Mouse (Mus musculus) heart, embryonic 10.5 days (tissue): Measurements from ENCODE around the gene Clybl. TPM values are rescaled to one million over a fixed set of nuclear protein-coding genes. Genes with fewer than 3 reads are reported as not detected.

ENCODE experiments used
- DNase-seq: peaks from one replicate; pipeline ENCODE4 v3.0.0-alpha.2; 2017; ENCODE audit warnings: low spot score
- H3K27ac ChIP-seq: fragments of 300-500 bp; sonication (generic); 2 replicates; pipeline ENCODE4 v1.5.1; 2016; ENCODE audit warnings: mild to moderate bottlenecking
- H3K27me3 ChIP-seq: fragments of 300-500 bp; sonication (generic); 2 replicates; pipeline ENCODE4 v1.6.1; 2016; ENCODE audit warnings: mild to moderate bottlenecking; ENCODE audit not compliant: poor library complexity, insufficient read depth, severe bottlenecking
- H3K36me3 ChIP-seq: fragments of 300-500 bp; sonication (generic); 2 replicates; pipeline ENCODE4 v1.6.1; 2016; ENCODE audit warnings: mild to moderate bottlenecking, moderate library complexity
- H3K4me1 ChIP-seq: fragments of 300-500 bp; sonication (generic); 2 replicates; pipeline ENCODE4 v1.6.1; 2016; ENCODE audit warnings: mild to moderate bottlenecking
- H3K4me3 ChIP-seq: fragments of 300-500 bp; sonication (generic); 2 replicates; pipeline ENCODE4 v1.5.1; 2016; ENCODE audit warnings: mild to moderate bottlenecking, moderate library complexity
- H3K9me3 ChIP-seq: fragments of 300-500 bp; sonication (generic); 2 replicates; pipeline ENCODE4 v1.6.1; 2016; ENCODE audit warnings: mild to moderate bottlenecking, moderate library complexity
- WGBS: fragments of 180-500 bp; shearing (Covaris S2); methylation state at CpG from one replicate; pipeline ENCODE4 v1.1.7; 2016; 5-methylcytosine and 5-hydroxymethylcytosine counted together
- polyA plus RNA-seq: library from polyadenylated mRNA; unstranded; fragments of >200 nt; fragmentation: Nextera tagmentation; extraction: Ambion mirVana; gene quantifications from 2 replicates; pipeline ENCODE4 v1.2.1, GENCODE M21; 2016

Gene Clybl
- polyA plus RNA-seq, 1 experiment from 2014 or later, result 43.5 TPM

DNA sequence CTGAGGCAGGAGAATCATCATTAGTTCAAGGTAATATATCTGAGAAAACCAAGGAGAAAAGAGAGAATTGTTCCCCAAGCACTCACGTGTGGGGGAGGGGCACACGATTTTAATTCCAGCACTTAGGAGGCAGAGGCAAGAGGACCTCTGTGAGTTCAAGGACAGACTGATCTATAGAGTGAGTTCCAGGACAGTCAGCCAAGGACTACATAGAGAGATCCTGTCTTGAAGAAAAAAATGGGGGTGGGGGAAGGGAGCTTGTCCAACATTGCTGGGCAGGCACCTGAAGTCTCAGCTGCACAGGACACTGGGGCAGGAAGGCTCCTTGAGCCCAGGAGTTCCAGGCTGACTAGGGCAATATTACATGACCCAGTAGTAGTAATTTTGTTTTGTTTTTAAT lies 233.3 kb downstream of the Clybl start:
- Histone ChIP-seq H3K36me3 (no peaks in the 10 kb centered on the region), H3K4me1 (no peaks in the 10 kb centered on the region), H3K4me3 (no peak overlapping the region), H3K27ac (no peak overlapping the region), H3K9me3 (no peaks in the 10 kb centered on the region), H3K27me3 (peaks cover 27% of the 10 kb centered on the region; the same call in 1 of the 2 replicates)
- DNase-seq, result no peak
- 89% methylated on average over 2 of the region's 2 CpGs for WGBS

DNA sequence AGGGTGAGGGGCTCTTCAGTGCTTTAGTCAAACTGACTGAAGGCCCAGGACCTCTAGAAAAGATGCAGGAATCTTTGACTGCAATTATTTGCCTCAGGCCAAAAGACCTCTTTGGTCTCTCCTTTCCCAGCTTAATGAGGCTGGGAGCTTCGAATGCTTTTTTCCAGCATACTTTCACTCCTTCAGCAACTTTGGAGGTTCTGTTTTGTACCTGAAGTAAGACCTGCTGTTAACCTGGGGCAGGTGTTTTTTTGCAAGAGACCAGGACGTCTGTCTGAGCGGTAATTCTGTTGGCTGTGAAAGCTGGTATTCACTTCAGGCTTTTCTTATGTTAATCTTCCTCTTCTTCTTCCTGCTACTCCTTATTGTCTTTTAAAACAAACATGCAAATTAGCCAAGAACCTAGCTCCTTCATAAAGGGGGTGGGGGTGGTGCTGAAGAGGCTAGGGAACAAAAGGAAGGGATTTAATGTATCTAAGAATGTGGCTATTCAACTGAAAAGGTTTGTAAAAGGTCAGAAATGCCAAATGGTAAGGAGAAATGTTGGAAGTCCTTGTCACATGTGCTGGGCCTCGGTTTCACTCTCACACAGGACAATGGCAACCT lies 234.8 kb downstream of the Clybl start:
- Histone ChIP-seq H3K36me3 (no peaks in the 10 kb centered on the region), H3K27me3 (peaks cover 18% of the 10 kb centered on the region; the same call in 1 of the 2 replicates), H3K4me1 (no peaks in the 10 kb centered on the region), H3K27ac (no peak overlapping the region), H3K4me3 (no peak overlapping the region), H3K9me3 (no peaks in the 10 kb centered on the region)
- 37% methylated on average over 4 of the region's 4 CpGs for WGBS
- DNase-seq, result no peak

GRCm38 (mm10) chr14:122424441-122424840 lies 242.9 kb downstream of the Clybl start:
- WGBS, result 88% methylated on average over 3 of the region's 3 CpGs
- H3K36me3 ChIP-seq, result no peaks in the 10 kb centered on the region
- H3K27ac ChIP-seq, result no peak overlapping the region
- H3K4me3 ChIP-seq, result no peak overlapping the region
- no peak for DNase-seq
- H3K27me3 ChIP-seq, result peaks cover 4% of the 10 kb centered on the region; the same call in 1 of the 2 replicates
- H3K4me1 ChIP-seq, result no peaks in the 10 kb centered on the region
- H3K9me3 ChIP-seq, result no peaks in the 10 kb centered on the region

- Histone ChIP-seq H3K4me1 (no peaks in the 10 kb centered on the region), H3K27me3 (peaks cover 4% of the 10 kb centered on the region; the same call in 1 of the 2 replicates), H3K9me3 (no peaks in the 10 kb centered on the region), H3K36me3 (no peaks in the 10 kb centered on the region), H3K4me3 (no peak overlapping the region), H3K27ac (no peak overlapping the region)
- 57% methylated on average over 10 of the region's 10 CpGs for WGBS
- DNase-seq, result no peak
These were observed 245.2 kb downstream of the Clybl start for GRCm38 (mm10) chr14:122426529-122427203.

- no peaks in the 10 kb centered on the region for H3K4me1 ChIP-seq
- H3K27me3 ChIP-seq, result no peaks in the 10 kb centered on the region; the same call in 1 of the 2 replicates
- H3K9me3 ChIP-seq, result no peaks in the 10 kb centered on the region
- DNase-seq, result no peak
- H3K36me3 ChIP-seq, result no peaks in the 10 kb centered on the region
- 72% methylated on average over 8 of the region's 8 CpGs for WGBS
- no peak overlapping the region for H3K27ac ChIP-seq
- H3K4me3 ChIP-seq, result no peak overlapping the region
These were observed 245.7 kb downstream of the Clybl start for GRCm38 (mm10) chr14:122427204-122427560.

DNA sequence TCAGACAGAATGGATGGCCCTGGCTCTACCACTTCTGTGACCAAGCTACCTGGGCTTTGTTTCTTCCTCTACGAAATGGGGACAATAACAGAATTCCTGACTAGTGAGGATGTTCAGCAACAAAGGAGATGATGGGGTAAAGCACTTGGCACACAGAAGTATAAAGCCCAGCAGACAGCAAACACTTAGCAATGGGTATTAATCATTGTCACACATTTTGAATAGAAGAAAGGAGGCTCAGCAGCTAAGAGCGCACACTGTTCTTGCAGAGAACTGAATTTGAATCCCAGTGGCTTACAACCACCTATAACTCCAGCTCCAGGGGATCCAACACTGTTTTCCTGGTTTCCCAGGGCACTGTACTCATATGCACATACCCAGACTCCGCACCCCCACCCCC lies 246.2 kb downstream of the Clybl start:
- Histone ChIP-seq H3K4me3 (no peak overlapping the region), H3K9me3 (no peaks in the 10 kb centered on the region), H3K36me3 (no peaks in the 10 kb centered on the region), H3K27ac (no peak overlapping the region), H3K4me1 (no peaks in the 10 kb centered on the region), H3K27me3 (no peaks in the 10 kb centered on the region; the same call in 1 of the 2 replicates)
- no peak for DNase-seq
- WGBS, result 82% methylated on average over 3 of the region's 3 CpGs

GRCm38 (mm10) chr14:122432558-122432957 lies 251.1 kb downstream of the Clybl start:
- Histone ChIP-seq H3K4me1 (0 out of 2 replicates have a peak, but pooled peaks cover 2% of the 10 kb centered on the region), H3K9me3 (no peaks in the 10 kb centered on the region), H3K36me3 (no peaks in the 10 kb centered on the region), H3K27me3 (no peaks in the 10 kb centered on the region), H3K27ac (no peak overlapping the region), H3K4me3 (no peak overlapping the region)
- DNase-seq, result no peak
- WGBS, result 74% methylated on average over 3 of the region's 3 CpGs

- Histone ChIP-seq H3K36me3 (no peaks in the 10 kb centered on the region), H3K27ac (no peak overlapping the region), H3K9me3 (no peaks in the 10 kb centered on the region), H3K4me1 (0 out of 2 replicates have a peak, but pooled peaks cover 2% of the 10 kb centered on the region), H3K27me3 (no peaks in the 10 kb centered on the region), H3K4me3 (no peak overlapping the region)
- WGBS, result 87% methylated on average over 10 of the region's 10 CpGs
- no peak for DNase-seq
These were observed 252.5 kb downstream of the Clybl start for GRCm38 (mm10) chr14:122434039-122434438.

GRCm38 (mm10) chr14:122436850-122437249 lies 255.3 kb downstream of the Clybl start:
- Histone ChIP-seq H3K36me3 (no peaks in the 10 kb centered on the region), H3K27me3 (0 out of 2 replicates have a peak, but pooled peaks cover under 1% of the 10 kb centered on the region), H3K27ac (no peak overlapping the region), H3K4me1 (0 out of 2 replicates have a peak, but pooled peaks cover 2% of the 10 kb centered on the region), H3K4me3 (no peak overlapping the region), H3K9me3 (no peaks in the 10 kb centered on the region)
- DNase-seq, result no peak
- 54% methylated on average over 10 of the region's 10 CpGs for WGBS

DNA sequence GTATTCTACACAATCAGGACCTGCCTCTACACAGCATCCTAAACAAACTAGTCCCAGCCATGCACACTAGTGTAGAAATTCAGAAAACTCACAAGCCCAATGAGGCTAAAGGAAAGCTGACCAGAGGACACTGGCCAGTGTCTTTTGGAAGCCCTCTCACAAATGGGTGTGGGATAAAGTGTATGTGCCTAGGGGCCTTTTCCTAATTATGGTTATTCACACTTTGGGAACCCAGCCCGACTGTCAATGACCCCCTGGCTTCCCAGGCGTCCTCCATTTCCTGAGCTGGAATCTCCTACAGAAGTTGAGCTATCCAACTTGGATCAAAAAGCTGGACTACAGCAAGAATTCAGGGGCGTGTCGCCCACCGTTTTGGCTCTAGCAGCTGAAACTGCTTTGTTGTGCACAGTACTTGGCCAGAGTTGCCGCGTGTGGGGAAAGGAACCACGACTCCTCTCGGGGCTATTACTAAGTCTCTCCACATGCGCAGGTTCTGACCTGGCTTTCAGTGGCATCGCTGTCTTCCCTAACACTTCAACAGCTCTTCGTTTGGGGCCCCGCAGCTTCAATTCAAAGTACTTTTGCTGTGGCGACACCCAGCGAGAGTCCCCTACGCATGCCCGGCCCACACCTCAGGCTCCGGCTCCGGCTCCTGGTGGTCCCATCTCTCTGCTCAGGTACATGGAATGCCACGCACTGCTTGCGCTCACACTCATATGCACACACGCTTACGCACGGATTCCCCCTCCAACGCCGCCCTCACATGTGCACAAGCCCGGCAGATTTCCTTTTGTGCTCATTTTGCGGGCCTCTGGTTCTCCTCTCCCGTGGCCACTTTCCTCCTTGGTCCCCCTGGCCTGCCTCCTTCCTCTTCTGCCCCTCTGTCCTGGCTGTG lies 268.3 kb downstream of the Clybl start:
- no peak for DNase-seq
- H3K4me3 ChIP-seq, result peak overlapping the region; percentile 65
- no peak overlapping the region for H3K27ac ChIP-seq
- 3% methylated on average over 29 of the region's 29 CpGs for WGBS
- H3K27me3 ChIP-seq, result peaks cover 88% of the 10 kb centered on the region
- no peaks in the 10 kb centered on the region for H3K36me3 ChIP-seq
- peaks cover 26% of the 10 kb centered on the region for H3K4me1 ChIP-seq
- H3K9me3 ChIP-seq, result no peaks in the 10 kb centered on the region

DNA sequence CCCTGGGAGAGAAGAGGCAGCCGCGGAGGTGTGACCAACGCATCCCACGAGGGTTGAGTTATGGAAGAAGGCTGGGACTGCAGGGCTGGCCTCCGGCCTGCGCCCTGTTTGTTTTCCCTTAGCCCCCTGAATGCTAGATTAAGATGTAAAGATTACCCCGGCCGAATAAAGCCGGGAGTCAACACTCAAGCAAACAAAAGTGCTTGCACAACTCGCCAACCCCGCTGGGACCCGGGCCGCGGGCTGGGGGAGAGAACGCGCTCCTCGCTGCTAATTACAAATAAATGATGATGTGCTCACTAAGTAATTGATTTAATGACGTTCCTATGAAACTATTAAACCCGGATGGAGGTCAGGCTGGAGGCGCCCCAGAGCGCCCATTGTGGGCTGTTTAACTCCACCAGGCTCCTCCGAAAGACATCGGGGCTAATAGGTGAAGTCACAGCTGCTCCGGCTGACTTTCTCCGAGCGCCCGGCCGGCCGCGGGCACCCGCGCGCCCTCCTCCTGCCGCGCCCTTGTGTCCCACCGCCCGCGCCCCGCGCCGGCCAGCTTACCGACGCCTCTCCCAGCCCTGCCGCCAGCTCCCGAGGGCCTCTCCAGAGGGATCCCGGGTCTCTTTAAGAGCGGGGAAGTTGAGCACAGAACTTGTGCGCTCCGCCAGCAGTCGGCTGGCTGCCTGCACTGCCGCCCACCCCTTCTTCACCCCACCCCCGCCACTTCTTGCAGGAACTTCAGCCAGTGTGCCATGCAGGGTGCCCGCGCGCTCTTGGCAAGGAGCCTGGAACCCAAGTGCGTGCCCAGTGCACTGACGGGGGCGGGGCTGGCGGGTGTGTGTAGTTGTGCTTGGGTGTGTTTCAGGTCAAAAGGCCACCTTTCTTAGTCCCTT lies 269.2 kb downstream of the Clybl start, which contains the start of gene Gm5089:
Gene Gm5089 (minus strand): TSS at position 620 of the 887 bp plus-strand sequence.
- Histone ChIP-seq H3K27ac (peak within 1 kb of the TSS; percentile 47; the same call in 1 of the 2 replicates), H3K36me3 (no peaks in the 10 kb centered on the region), H3K9me3 (no peaks in the 10 kb centered on the region), H3K27me3 (peaks cover 93% of the 10 kb centered on the region), H3K4me3 (peak within 1 kb of the TSS; percentile 65), H3K4me1 (peaks cover 26% of the 10 kb centered on the region)
- WGBS, result 1% methylated on average over 58 of the region's 59 CpGs
- no peak for DNase-seq

DNA sequence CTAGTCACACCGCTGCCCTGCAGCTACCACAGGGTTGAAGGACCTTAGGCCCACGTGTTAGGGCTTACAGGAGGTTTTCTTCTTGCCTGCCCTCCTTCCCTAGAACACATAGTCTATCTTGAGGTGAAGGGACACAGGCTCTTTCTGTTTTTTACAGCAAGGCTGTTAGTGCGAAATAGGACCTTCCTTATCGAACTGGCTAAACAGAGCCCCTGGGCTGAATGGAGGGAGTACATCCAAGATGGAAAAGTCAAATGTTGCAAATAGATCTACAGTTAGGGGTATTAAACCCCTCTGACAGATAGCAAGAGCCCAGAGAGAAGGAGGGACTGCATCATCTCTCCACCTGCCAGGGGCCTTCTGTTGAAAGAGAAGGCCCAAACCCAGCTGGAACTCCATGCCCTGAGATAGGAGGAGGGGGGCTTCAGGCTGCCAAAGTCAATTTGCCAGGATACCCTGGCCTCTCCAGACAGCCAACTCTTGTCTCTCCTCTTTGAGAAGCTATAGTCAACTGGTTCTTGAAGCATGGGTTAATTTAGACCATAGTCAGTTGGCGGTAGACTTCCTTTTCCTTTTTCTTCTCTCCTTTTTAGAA lies 270.1 kb downstream of the Clybl start:
- Histone ChIP-seq H3K36me3 (no peaks in the 10 kb centered on the region), H3K9me3 (no peaks in the 10 kb centered on the region), H3K4me1 (peaks cover 26% of the 10 kb centered on the region), H3K27me3 (peaks cover 94% of the 10 kb centered on the region), H3K4me3 (peak overlapping the region; percentile 65), H3K27ac (no peak overlapping the region)
- DNase-seq, result no peak
- WGBS, result 64% methylated on average over 5 of the region's 5 CpGs
